Mouse (Mus musculus) large intestine, adult 2 months (tissue): ENCODE measurements around the gene Nsmce1. TPM values are rescaled to one million over a fixed set of nuclear protein-coding genes. Genes with fewer than 3 reads are reported as not detected.
"Not testable (repeated sequence)": the region's sequence is repeated elsewhere in the genome, so short reads cannot be mapped to it uniquely, and the experiment has no call there.

Experiments used
- DNase-seq: peaks from one replicate; pipeline ENCODE4 v3.0.0-alpha.2; 2012; ENCODE audit warnings: low read depth, low spot score
- WGBS: fragments of 180-500 bp; shearing (Covaris S2); methylation state at CpG from one replicate; pipeline ENCODE4 v1.1.7; 2018; 5-methylcytosine and 5-hydroxymethylcytosine counted together
- polyA plus RNA-seq: library from polyadenylated mRNA; depleted of rRNA; stranded (reverse); fragments of >200 nt; gene quantifications from 2 replicates; pipeline ENCODE4 v1.2.3, GENCODE M21; 2012; rRNA removed

The Nsmce1 gene
- polyA plus RNA-seq, 1 experiment: 49.9 TPM

DNA sequence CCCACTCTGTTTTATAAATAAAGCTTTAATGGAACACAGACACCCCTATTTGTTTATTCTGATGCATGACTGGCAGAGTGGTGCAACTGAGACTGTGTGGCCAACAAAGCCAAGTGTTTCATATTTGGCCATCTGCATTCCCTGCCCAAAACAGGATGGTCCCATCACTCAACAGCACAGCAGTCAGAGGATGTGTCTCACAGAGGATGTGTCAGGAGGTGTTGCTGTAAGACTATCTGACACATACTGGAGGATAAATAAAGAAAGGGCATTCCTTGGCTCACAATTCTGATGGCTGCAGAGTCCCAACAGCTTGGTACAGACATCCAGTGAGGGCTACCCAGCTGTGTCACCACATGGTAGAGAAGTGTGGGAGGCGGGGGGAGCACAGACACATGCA is 40.7 kb downstream of the Nsmce1 start:
- no peak for DNase-seq
- 89% methylated on average over 1 of the region's 1 CpGs for WGBS

DNA sequence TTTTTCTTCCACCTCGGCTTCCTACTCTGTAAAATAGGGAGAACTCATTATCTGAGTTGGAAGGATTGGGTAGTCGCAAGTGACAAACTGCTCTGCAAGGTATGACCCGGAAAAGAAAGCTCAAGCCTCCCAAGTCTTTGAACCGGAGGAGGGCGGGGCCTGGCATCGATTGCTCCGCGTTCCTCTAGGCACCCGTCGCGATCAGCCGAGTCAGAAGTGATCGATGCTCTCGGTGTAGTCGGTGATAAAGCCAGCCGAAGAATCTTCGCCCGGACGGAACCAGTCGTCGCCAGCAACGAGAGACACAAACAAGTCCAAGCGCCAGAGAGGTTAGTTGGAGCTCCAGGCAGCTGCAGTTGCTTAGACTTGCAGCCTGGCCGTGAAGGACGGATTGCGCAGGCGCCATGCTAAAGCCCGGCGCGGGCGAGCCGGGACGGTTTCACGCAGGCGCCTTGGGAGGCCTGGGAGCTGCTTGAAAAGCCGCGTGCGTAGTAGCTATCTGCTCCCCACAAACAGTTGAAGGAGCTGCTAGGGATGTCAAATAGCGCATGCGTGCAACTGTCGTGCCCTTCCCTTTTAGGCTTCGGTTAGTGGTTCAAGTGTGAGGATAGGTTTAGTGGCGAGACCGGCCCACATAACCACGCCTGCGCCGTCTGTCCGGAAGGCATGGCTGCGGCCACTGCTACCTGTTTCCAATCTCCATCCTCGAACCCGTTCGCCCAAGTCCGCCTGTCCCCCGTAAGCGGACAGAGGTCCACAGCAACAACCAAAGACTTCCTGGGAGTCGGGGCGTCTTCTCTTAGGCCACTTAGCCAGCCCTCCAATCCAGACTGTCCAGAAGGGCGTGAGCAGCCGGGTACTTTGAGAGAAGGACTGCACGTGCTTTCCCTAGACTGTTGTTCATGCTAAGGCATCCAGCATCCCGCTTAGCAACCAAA is 46.7 kb downstream of the Nsmce1 start, which contains the start of gene Kdm8:
Kdm8 (plus strand) TSS at position 213 of the 938 bp plus-strand sequence.
- WGBS: 3% methylated on average over 61 of the region's 61 CpGs
- peak; percentile 91 for DNase-seq

DNA sequence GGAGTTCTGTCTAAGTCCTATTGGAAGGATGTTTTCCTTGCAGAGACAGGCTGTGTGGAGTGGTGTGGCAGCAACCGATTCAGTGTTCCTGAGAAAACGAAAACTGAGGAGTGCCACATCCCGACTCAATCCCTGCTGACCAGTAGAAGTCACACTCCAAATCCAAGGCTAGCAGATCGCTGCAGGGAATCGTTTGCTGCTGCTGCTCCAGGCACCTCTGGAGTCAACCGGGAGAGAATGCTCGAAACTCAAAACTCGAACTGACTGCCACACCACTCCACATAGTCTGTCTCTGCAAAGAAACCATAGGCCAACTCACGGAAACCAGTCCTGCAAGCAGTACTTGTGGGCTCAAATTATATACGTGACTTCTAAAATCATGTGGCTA is 47.3 kb downstream of the Nsmce1 start:
- no peak for DNase-seq
- WGBS: 9% methylated on average over 10 of the region's 10 CpGs

DNA sequence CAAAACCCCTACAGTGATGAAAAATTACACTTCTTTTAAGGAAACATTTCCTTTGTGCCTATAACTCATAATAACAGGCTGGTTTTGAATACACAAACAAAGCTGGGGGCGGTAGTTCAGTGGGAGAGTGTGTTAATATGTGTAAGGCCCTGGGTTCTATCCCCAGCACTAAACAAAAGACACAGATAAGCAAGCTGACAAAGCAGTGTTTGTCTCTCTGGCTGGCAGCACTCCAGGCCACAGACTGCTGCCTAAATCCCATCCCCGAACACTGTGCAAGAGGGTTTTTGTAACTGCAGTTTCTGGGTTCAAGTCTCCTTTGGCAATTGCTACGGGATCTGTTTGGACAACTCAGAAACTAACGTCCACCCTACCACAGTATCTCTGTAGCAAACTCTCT is 49.1 kb downstream of the Nsmce1 start:
- no peak for DNase-seq
- WGBS: 63% methylated on average over 4 of the region's 4 CpGs

DNA sequence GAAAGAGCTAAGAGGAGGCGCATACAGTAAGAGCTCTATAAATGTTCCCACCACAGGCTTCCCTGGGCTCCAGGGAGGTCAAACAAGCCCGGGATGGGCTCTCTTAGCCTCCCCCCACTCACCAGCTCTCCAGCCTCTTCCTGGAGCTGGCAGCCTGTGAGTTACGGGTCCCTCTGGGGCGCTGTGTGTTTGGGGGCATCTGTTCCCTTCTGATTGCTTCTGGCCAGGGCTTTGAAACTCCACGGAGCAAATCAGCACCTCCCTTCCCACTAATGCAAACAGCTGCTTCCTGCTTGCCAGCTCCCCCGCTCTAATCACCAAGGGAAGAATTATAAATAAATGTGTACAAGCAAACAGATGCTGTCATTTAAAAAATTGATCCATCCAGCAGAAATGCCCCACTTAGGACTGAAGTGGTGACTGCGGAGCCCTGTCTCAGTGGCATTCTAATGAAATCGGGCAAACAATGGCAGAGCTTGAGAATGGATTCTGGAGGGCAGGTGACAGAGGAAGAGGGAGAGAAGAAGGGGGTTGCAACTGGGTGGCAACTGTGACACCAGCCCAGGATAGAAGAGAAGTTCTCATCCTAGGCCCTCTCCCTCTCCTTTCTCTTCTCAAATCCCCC is 56.6 kb downstream of the Nsmce1 start:
- 49% methylated on average over 8 of the region's 8 CpGs for WGBS
- DNase-seq: no peak

DNA sequence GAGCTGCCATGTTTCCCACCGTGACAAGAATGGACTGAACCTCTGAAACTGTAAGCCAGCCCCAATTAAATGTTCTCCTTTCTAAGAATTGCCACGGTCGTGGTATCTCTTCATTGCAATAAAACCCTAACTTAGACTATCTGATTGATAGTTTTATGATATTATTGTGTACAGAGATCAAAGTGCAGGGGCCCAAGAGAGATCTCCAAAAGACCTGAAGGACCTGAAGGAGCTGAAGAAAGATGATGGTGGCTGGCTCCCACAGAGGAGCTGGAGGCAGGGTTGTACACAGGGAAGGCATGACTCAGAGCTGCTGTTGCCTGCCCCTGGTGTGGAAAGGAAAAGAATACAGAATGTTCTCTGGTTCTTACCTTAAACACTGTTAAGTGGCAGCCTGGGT is 57.5 kb downstream of the Nsmce1 start:
- no peak for DNase-seq
- 25% methylated on average over 3 of the region's 3 CpGs for WGBS

DNA sequence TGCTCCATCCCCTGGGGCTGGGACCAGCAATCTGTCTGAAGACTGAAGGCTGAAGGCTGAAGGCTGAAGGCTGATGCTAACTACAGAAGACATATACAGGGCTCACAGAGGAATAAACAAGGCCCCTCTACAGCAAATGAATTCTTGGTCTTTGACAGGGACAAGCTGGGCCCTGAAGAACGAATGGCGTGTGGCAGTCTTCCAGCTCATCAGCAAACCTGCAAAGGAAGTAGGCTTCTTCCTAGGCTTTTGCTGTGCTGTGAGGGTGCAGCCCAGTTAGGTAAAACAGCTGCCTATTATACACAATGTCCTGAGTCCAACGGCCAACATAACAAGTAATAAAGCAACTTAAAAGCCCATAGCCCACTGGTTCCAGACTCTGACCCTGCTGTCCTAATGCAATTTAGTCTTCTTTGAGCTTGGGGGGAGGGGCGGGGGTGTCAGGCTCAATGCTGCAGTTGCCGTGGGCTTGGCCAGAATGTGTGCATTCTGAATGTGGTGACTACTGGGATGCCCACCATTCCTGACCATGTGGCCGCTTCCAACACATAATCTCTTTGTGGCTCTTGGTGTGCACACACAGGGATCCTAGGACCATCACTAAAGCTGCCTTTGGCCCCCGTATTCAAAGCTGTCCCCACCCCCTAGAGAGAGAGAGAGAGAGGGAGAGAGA is 61.1 kb downstream of the Nsmce1 start:
- WGBS: 43% methylated on average over 7 of the region's 7 CpGs
- DNase-seq: no peak

DNA sequence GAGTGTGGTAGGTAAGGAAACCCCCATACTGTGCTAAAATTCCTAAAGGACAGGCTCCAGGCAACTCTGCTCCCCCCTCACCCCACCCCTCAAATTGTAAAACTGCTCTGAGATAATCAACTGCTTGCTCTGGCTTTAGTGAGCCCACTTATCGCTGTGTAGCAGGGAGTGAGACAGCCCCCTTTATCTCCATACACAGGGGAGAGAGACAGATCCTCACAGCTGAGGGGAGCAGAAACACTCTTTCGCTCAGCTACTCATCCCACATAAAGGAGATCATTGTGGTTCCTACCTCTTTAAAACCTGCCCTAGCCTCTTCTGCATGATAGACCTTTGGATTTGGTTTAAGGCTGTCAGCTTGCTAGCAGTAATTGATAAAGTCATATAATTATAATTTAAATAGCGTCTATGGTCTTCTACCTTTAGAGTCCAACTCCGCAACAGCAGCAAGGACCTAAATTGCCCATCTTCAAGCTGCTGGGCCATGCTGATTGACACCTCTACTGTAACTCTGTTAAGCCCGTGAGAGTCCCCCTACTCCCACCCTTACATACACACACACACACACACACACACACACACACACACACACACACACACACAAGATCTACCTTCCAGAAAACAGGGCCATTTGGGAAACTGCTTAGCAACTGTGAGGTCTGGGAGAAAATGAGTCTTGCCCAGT is 62.4 kb downstream of the Nsmce1 start:
- not testable (repeated sequence) for DNase-seq
- WGBS: 81% methylated on average over 5 of the region's 5 CpGs

DNA sequence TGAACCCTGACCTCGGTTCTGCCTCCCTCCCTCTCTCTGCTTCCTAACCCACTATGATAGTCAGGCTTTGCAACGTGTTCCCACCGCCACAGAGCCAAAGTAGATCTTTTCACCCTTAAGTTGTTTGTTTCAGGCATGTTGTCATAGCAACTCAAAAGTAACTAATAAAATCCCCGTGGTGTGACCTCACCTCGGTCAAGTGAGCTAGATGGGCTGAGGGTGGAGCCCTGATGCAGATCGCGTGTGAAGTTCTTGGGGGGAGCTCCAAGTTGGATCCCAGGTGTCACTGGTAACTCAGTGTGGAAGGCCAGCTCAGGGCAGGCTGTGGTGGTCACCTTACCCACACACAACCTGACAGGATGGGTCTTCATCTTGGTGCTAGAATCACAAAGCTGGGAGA is 63.0 kb downstream of the Nsmce1 start:
- WGBS: 45% methylated on average over 7 of the region's 7 CpGs
- DNase-seq: no peak

DNA sequence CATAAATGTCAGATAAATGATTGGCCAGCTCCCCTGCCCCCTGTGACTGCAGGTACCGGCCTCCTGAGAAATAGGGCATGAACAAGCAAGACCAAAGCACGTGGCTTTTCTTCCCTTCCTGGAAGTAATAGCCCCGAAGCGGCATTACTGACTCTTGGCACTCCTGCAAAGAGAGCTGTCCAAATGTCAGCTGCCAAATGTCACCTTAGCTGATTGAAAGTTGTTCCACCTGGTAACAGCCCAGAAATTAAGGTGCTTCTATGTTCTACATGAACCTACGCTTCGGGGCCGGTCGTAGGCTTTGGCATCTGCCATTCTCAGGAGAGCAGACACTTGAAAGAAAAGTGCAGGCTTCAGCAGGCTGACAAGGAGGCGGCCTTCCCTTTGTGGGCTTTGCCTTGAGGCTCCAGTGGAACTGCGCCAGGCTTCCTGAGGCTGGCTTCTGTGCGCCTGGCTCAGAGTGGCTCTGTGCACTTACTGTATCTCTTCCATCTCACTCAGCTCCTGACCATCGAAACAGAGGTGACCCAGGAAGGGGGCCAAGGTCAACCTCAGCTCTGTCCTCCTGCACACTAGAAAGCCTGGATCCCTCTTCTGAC is 63.8 kb downstream of the Nsmce1 start:
- 70% methylated on average over 12 of the region's 12 CpGs for WGBS
- no peak for DNase-seq

DNA sequence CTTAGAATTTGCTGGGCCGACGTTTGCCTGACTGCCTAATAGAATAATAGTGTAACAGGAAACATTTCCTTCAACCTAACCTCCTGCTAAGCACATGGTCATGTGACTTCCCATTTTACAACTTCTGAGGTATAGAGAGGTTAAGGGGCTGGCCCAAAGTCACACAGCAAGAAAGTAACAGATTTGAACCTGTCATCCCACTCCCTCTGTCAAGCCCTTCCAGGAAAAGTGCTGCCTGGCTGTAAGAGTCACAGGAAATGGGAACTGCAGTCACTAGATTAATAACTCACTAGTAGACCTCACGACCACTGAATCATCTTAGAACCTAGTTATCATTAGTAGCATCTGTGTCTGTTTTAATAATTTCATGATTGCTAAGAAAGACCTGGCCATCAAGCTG is 68.3 kb downstream of the Nsmce1 start:
- no peak for DNase-seq
- WGBS: 51% methylated on average over 3 of the region's 3 CpGs

DNA sequence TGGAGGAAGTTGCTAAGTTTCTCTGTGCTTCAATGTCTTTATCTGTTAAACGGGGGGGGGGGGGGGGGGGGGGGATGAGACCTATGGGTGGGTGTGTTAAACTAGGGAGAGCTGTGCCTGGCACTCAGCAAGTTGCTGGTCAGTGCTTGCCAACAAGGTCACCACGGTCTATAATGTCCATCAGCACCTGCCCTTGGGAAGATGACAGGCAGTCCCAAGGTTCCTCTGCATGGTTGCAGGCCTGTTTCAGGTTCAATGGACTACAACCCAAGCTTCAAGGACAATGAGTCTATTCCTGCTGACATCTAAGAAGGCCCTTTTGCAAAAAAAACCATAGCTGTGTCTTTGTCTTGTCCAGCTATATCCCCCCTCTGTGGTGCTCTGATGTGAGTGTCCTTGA is 69.5 kb downstream of the Nsmce1 start:
- 55% methylated on average over 2 of the region's 2 CpGs for WGBS
- no peak for DNase-seq

DNA sequence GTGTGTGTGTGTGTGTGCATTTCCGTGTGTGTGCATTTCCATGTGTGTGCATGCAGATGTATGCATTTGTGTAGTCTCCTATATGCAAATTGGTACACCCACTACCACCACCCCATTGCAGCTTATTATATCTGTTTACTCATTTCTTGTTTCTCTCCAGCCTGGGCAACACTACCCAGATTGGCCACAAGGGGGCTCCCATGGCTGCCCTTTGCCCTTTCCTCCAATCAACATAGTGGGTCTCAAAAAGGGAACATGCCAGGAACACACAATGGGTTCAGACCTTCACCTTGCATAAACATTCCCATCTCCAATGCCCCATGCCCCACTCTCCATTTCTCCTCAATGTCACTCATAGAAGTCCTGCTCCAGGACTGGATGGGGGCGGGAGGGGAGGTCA is 71.2 kb downstream of the Nsmce1 start:
- no peak for DNase-seq
- 67% methylated on average over 2 of the region's 2 CpGs for WGBS

DNA sequence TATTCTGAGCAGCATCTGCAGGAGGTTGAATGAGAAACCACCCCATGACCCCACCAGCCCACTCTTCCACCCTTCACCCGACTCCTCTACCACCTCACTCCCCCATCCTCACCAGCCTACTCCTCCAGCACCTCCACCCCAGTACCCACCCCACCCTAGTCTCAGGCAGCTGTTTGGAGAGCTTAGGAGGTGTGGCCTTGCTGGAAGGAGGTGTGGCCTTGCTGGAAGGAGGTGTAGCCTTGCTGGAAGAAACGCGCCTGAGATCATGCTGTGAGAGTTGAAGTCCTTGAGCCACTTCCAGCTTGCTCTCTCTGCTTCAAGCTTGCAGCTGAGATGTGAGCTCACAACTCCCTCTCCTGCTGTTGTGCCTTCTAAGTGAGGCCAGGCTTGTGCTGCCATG is 73.0 kb downstream of the Nsmce1 start:
- 18% methylated on average over 3 of the region's 3 CpGs for WGBS
- no peak for DNase-seq

Other genes with a start within 250 kb of the Nsmce1 start
- gene Kdm8, start 46.9 kb downstream of the Nsmce1 start, polyA plus RNA-seq: 4.0 and 4.6 TPM in 2 replicates
- gene Il4ra, start 60.5 kb upstream of the Nsmce1 start, polyA plus RNA-seq: 43.9 and 64.3 TPM in 2 replicates
- gene Il21r, start 111.8 kb upstream of the Nsmce1 start, polyA plus RNA-seq: 11.2 and 13.7 TPM in 2 replicates
- 23.6 and 30.3 TPM in 2 replicates for gene Gtf3c1, start 216.2 kb upstream of the Nsmce1 start, polyA plus RNA-seq
- gene D430042O09Rik, start 216.3 kb upstream of the Nsmce1 start, polyA plus RNA-seq: 10.4 and 16.5 TPM in 2 replicates